Mouse (Mus musculus): ENCODE results near the gene Enpp1. TPM values are rescaled to one million over a fixed set of nuclear protein-coding genes. Genes with fewer than 3 reads are reported as not detected.

Gene Enpp1
- polyA plus RNA-seq, 1 experiment, result 10.2 TPM

DNA sequence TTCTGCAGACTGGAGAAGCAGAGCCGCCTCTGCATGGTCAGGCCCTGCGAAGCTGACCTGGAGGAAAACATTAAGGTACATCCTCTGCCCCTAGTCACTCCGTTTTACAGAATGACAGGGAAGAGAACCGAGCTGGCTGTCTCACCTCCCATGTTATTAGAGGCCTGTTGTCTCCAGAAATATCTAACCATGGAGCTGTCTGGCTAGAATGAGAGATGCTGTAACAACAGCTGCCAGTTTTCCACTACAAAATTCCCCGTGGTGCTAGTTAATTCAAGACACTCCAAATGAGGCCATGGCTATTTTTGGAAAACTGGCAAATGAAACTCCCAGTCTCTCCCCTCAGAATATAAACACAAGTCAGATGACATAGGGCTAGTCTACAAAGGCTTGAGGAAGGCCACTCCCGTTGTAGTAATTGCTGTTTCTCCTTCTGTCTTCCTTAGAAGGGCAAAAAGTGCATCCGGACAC, 115.1 kb downstream of the Enpp1 start:
- no peak for DNase-seq (ENCODE audit: low spot score)

DNA sequence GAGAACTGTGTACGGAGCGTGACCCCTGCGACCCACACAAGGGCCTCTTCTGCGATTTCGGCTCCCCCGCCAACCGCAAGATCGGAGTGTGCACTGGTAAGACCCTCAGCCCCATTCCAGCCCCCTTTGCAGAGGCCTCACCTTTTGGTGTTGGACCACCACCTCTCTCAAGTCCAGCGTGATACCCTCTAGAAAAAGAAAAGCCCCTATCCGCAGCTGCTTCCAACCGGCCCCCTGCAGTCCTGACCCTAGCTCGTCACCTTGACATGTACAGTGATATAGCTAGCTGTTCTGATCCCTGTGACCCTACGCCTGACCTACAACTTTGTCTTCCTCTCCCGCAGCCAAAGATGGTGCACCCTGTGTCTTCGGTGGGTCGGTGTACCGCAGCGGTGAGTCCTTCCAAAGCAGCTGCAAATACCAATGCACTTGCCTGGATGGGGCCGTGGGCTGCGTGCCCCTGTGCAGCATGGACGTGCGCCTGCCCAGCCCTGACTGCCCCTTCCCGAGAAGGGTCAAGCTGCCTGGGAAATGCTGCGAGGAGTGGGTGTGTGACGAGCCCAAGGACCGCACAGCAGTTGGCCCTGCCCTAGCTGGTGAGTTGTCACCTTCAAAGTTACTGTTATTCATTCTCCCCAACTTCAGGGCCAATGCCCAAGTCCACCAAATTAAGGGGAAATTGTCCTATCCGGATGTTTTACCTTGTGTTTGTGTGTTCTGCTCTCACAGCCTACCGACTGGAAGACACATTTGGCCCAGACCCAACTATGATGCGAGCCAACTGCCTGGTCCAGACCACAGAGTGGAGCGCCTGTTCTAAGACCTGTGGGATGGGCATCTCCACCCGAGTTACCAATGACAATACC, 115.7 kb downstream of the Enpp1 start:
- no peak for DNase-seq (ENCODE audit: low spot score)

DNA sequence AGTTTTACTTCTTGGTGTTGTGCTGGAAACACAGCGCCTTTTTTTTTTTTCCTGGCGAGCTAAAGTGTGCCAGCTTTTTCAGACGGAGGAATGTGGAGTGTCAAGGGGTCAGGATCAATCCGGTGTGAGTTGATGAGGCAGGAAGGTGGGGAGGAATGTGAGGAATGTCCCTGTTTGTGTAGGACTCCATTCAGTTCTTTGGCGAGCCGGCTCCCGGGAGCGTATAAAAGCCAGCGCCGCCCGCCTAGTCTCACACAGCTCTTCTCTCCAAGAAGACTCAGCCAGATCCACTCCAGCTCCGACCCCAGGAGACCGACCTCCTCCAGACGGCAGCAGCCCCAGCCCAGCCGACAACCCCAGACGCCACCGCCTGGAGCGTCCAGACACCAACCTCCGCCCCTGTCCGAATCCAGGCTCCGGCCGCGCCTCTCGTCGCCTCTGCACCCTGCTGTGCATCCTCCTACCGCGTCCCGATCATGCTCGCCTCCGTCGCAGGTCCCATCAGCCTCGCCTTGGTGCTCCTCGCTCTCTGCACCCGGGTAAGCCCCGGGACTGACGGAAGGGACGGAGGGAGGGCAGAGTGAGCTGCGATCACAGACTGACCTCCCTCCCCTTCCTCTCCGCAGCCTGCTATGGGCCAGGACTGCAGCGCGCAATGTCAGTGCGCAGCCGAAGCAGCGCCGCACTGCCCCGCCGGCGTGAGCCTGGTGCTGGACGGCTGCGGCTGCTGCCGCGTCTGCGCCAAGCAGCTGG, 116.5 kb downstream of the Enpp1 start, which contains the start of gene Ccn2:
Gene Ccn2 (plus strand): TSS at position 193 of the 753 bp plus-strand sequence.
- peak; percentile 50 for DNase-seq (ENCODE audit: low spot score)

DNA sequence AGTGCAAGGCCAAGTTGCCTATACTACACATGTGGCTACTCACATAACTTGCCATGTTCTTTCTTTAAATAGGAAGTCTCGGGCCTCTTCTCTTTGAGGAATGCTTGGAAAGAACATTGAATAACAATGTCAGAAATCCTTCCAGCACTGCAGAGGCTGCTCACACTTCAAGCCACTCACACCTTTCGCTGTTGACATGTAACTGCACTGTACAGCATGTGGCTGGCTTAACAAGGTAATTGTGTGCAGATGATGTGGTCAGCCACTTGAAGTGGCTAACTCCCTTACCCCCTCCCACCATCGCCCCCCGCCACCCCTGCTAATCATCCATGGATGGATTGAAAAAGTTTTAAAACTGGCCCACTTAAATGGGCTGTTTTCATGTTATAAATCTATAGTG, 118.4 kb downstream of the Enpp1 start:
- no peak for DNase-seq (ENCODE audit: low spot score)

DNA sequence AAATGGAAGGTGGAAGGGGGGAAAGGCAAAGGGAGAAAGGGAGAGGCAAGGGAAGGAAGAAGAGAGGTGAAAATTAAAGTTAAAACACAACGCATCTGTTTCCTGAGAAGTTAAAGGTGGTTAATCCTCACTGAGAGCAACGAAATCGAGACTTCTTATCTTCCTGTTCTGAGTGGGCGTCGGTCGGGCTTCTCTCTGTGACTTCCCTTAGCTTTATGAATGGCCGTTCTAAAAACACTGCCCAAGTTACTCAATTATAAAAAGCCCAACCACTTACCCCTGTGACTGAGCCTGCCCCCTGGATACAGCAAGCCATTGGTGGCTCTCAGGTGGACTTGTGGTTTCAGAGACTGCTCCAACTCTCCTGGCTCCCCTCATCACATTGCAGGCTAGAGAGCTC, 119.0 kb downstream of the Enpp1 start:
- DNase-seq (ENCODE audit: low spot score), result no peak

DNA sequence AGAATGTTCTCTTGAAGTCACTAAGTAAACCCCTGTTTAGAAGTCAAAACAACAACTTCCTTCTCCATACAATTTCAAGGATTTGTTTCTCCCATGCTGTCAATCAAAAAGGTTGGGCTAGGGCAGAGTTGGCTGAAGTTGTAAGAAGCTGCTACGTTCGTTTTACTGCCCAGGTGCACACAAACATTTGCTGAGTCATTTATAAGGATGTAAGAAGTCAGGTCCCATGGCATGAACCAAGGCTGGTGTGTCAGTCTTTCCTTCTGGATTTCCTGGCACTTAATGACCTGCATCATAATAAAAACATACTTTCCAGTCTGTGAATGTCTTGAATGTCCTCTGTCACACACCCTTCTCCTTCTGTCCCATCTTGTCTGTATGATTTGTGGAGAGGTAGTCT, 119.6 kb downstream of the Enpp1 start:
- no peak for DNase-seq (ENCODE audit: low spot score)

DNA sequence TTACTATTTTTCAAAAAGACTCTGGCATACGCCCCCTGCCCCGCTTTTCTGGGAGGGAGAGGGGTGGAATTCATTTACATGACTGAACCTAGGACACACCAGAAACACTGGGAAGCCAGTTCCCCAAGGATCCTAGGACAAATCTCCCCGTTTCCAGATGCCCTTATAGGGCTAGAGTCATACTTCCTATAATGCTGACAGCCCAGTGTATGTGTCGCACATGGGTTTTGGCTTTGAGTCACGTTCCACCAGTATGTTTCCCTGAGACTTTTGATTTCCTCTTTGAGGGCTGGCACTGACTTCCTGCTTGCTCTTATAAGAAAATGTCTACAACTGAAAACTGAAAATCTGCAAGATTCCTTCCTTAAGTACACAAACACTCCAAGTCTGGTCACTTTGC, 120.2 kb downstream of the Enpp1 start:
- DNase-seq (ENCODE audit: low spot score), result no peak

DNA sequence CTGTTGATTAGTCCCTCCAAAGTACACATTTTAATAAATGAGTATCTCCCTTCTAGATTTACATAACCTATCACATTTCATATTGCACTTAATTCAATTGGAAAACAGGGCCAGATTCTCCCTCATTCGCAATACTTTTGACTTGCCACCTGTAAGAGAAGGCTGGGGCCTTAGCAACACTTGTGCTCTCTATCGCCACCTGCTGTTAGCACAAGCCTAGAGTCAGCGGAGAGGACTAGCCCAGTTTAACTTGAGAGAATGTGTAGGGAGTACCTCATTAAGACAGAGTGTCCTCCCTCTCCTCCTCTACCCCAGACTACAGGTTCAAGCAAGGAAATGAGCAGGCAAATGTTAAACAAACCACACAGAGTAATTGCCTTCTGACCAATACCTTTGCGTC, 120.8 kb downstream of the Enpp1 start:
- peak; percentile 42 for DNase-seq (ENCODE audit: low spot score)

DNA sequence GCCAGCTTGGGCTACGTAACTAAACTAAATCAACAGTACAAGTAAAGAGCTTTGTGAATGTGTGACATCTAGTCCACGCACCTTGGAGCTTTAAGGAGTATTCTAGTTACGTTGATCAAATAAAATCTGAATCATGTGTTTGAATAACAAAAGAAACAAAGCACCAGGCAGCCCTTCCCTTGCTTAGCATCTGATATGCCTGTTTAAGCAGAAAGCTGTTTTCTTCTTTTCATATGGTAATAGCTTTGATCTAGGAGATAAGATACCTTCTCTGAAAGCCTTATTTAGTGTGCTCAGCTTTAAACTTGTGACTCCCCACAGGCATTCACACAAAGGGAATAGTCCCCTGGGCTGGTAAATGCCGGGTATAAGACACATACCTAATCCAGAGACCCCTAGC, 121.4 kb downstream of the Enpp1 start:
- no peak for DNase-seq (ENCODE audit: low spot score)

DNA sequence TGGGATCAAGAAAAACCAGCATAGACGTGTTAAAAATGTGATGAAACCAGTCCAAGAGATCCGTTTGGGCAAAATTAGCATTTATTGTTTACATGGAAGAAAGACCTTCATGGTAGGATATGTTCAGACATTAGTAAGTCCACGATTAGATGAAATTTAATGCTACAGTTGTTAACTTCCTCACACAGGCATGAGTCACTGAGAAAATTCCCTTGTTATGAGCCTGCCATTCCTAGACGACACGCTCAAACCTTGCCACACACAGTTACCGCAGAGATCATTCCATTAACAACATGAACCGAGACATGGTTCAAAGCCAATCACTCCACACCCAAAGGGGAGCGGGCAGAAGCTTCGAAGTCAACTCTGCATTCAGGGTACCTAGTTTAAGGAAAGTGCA, 122.7 kb downstream of the Enpp1 start:
- DNase-seq (ENCODE audit: low spot score), result no peak

DNA sequence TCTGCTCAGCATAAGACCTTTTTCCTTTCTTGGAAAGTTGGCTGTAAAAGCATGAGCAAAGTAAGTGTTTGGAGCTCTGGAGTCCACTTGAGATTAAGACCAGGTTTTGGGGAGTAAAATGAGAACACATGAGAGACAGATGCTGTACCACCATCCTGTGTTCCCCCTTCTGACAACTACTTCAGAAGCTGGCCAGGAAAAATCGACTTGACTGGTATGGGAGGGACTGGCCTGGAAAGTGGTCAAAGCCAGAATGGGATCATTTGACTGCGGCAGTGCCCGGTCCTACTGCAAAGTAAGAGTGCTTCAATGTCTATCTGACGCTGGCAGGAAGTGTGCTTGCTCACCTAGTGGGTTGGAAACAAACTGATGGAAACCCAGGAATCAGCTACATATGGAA, 123.1 kb downstream of the Enpp1 start:
- no peak for DNase-seq (ENCODE audit: low spot score)

Other genes starting within 250 kb of the Enpp1 start
- 51.3 and 115 TPM in 2 replicates for gene Ccn2, start 116.7 kb downstream of the Enpp1 start, polyA plus RNA-seq (2012; rRNA removed)
- 6.6 and 10.0 TPM in 2 replicates for gene Enpp3, start 130.7 kb upstream of the Enpp1 start, polyA plus RNA-seq (2012; rRNA removed)
- gene Med23, start 157.8 kb upstream of the Enpp1 start, polyA plus RNA-seq (2012; rRNA removed), result 18.2 and 19.7 TPM in 2 replicates
- gene Arg1, start 215.3 kb upstream of the Enpp1 start, polyA plus RNA-seq (2012; rRNA removed), result 0.55 and 0.62 TPM in 2 replicates

Data from urinary bladder, adult 2 months (tissue).